Mouse (Mus musculus): ENCODE measurements around the gene Igsf21. TPM values are rescaled to one million over a fixed set of nuclear protein-coding genes. Genes with fewer than 3 reads are reported as not detected.

Gene Igsf21
- total RNA-seq, 4 experiments from 2014 or later, result 0.22 to 0.48 TPM; not detected in 2

DNA sequence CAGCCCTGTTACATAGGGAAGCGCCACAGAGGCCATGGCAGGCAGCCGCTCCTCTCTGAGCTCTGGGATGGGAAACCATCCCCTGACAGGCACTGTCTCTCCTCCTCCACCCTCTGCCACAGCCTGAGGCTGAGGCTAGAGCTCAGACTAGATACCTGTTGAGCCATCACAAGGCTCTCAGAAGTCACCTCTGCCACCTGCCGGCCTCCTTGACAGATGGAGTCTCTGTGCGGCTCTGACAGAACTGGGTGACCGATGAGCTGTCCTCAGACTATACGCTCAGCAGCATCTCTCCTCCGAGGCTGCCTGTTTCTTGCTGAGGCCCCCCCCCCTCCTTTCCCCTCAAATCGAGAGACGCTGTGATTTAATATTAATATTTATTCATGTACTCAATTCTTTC is 49.9 kb downstream of the Igsf21 start:
- no peak for DNase-seq (ENCODE audit: low spot score in 2 of 2)

DNA sequence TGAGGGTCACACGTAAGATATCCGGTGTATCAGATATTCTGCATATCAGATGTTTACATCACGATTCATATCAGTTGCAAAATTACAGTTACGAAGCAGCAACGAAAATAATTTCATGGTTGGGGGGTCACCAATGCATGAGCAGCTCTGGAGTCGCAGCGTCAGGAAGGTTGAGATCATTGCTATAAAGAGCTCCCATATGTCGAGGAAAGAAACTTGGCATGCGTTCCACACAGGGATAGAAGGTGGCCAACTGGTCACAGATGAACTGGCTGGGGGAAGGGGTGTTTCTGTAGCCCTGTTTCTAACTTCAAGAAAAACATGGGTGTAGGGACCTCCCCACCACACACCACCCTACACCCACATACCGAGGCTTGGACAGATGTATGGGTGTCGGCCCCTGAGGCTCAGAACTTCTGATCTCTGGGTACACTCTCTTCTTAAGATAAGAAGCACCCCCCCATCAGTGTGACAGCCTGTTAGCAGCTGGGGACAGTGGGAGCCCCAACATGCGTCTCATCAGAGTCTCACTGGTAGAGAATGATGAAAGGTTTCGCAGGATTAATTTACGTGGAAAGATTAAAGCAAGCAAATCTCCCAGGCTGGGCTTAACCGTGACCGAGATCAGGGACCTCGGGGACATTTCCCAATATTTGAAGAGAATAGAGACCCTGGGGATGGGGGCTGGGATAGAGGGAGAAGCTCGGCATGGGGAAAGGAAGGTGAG is 54.1 kb downstream of the Igsf21 start:
- DNase-seq (ENCODE audit: low spot score in 2 of 2), result no peak

DNA sequence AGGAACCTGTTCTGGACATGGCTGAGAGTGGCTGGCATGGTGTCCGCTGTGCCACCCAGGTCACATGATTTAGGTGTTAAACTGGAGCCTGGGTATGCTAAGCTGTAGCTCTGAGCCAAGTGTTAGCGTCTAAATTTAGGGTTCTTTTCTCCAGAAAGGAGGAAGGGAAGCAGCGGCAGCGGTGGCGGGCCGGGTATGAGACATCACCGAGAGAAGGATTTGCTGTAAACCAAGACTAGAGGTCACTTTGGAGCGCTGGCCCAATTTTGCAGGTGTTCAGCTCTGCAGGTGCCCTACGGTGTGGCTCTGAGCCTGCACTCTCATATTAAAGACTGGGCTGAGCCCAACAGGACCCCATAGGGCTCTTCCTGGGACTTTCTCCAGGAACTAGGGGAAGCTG is 57.0 kb downstream of the Igsf21 start:
- peak in 1 of 2 experiments; percentile 9 for DNase-seq (ENCODE audit: low spot score in 2 of 2)

DNA sequence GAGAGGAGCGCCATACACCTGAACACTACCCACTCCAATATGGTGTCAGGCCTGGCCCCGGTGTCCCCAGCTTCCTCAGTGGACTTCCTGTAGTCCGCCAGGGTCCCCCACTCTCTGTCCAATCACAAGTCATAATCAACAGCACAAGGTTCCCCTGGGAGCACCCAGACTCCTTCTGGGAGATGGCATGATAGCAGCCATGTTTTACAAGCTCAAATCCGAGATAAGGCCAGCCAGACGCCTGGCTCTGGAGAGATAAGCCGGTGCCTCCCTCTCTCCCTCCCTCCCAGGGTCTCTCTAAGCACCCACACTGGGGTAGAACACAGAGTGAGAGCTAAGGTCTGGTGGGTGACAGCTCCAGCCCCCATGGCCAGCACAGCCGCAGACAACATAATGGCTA is 58.0 kb downstream of the Igsf21 start:
- DNase-seq (ENCODE audit: low spot score in 2 of 2), result no peak

DNA sequence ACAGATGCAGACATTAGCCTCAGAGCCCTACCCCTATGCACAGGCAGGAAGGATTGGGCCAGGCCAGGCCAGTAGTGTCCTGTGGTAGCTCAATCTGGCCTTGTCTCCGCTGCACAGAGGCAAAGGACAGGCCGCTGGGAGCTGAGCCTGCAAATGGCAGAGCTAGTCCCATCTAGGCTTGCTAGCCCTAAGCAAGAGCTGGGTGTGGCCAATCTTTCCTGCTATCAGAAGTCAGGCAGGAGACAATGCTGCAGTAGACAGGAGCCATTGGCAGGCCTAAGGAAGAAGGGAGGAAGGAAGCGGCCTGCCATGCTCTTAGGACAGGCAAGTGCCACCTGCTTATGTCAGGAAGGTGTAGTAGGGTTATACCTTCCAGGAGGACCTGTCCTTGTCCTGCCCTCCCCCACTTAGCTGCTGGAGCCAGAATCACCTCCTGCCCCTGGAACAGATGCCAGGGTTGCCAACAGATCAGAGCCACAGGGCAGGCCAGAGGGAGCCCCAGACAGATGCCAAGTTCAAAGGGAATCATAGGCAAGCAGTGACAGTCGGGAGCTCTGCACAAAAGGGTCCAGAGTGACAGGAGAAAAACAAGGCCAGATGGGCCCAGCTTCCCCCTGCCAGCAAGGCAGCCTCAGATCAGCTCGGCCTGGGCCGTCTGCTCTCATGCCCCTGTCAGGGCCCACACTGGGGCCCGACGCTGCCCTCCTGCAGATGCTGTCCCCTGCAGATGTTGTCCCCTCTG is 59.0 kb downstream of the Igsf21 start:
- no peak for DNase-seq (ENCODE audit: low spot score in 2 of 2)

DNA sequence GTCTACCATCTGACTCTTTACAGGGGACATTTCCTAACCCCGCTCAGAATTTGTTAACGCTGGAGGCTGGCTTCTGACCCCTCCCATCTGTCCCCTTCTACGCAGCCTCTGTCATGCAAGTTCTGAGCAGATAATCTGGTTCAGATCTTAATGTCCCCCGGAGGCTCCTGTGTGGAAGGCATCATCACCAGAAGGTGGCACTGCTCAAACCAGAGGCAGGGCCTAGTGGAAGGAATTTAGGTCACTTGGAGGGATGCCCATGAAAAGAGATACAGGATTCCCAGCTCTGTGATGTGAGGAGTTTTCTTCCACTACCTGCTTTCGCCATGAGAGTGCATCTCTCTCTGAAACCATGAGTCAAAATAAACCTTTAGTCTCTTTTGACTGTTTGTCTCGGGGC is 67.0 kb downstream of the Igsf21 start:
- no peak for DNase-seq (ENCODE audit: low spot score in 2 of 2)

DNA sequence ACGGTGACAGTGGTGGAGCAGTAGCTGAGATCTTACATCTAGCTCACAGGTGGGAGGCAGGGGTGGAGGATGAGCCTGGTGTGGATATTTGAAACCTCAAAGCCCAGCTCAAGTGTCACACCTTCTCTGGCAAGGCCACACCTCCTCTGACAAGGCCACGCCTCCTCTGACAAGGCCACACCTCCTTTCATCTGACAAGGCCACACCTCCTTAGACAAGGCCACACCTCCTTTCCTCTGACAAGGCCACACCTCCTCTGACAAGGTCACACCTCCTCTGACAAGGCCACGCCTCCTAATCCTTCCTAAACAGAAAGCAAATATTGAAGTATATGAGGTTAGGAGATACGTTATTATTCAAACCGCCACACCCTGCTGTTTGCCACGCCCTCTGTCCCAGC is 69.5 kb downstream of the Igsf21 start:
- DNase-seq (ENCODE audit: low spot score in 2 of 2), result no peak

DNA sequence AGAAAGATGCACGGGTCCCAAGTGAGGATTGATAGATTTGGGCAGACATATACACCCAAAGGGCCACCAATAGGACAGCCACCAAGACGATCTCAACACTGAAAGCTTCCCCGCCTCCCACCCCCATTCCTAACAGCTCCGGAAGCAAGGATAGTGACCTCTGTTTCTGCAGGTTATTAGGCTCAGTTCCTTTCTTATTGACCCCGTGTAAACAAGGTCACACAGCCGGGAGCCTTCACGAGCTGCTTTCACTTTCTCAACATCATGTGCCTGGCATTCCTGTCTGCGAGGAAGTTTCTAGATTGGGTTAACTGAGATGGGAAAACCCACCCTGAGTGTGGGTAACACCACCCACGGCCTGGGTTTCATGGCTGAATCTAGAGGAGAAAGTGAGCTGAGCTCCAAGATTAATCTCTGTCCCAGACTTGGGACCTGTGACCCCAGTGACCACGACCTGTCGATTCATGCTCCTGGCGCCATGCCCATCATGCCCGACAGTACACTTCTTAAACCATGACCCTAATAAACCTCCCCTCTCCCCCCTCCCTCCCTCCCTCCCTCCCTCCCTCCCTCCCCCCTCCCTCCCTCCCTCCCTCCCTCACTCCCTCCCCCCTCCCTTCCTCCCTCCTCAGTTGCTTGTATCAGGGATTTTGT is 72.7 kb downstream of the Igsf21 start:
- no peak for DNase-seq (ENCODE audit: low spot score in 2 of 2)

DNA sequence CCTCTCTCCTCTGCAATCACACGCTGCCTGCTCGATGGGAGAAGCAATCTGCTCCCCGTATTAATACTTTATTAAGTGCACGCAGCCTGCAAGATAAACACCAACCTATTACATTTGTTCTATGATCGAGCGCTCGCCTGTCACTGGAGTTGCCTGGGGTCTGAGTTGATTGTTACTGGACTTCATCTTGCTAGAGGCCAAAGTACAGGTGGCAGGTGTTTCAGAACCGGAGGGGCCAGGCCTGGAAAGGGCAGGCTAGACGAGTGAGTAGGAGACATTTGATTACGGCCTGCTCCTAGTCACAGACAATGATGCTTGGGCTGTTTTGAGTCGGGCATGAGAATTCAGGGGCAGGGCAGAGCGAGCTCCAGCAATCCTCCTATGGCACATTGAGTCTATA is 73.5 kb downstream of the Igsf21 start:
- DNase-seq (ENCODE audit: low spot score in 2 of 2), result no peak

DNA sequence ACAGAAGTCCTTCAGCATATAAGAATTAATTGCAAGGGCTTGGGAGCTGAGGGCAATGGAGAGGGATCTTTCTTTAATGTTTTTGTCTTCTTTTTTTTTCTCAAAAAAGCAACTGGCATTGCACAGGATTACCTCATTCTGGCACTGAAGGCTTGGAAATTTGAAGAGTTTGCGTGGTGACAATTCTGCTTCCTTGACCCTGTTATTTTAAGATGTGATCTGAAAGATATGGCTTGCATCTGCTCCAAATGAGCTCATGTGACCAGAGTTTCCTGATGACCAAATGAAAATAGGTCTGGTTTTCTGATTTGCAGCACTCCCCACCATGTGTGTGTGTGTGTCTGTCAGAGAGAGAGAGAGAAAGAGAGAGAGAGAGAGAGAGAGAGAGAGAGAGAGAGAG is 74.7 kb downstream of the Igsf21 start:
- DNase-seq (ENCODE audit: low spot score in 2 of 2), result no peak

DNA sequence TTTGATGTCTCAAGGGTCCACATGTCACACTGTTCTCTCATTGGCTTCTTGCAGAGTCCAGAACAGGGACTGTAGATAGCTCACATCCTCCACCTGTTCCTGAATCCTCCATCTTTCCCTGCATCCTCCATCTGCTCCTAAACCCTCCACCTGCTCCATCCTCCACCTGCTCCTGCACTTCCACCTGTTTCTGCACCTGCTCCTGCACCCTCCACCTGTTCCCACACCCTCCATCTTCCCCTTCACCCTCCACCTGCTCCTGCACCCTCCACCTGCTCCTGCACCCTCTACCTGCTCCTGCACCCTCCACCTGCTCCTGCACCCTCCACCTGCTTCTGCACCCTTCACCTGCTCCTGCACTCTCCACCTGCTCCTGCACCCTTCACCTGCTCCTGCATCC is 75.4 kb downstream of the Igsf21 start:
- no peak for DNase-seq (ENCODE audit: low spot score in 2 of 2)

DNA sequence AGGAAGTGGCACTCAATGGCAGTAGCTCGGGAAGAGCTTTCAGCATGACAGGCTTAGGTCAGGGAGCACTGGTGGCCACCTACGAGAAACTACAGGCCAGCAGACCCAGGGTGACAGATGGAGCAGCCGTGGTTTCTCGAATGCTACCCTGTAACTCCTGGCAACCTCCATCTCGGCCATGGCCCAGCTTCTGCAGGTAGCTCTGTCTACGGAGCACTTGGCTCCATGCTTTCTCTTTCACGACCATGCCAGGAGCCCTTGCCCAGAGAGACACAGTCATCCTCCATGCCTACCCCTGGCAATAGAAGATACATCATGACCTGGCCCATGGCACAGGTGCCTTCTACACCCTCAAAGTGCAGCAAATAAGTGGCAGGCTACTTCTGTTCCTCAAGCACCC is 80.7 kb downstream of the Igsf21 start:
- no peak for DNase-seq (ENCODE audit: low spot score in 2 of 2)

DNA sequence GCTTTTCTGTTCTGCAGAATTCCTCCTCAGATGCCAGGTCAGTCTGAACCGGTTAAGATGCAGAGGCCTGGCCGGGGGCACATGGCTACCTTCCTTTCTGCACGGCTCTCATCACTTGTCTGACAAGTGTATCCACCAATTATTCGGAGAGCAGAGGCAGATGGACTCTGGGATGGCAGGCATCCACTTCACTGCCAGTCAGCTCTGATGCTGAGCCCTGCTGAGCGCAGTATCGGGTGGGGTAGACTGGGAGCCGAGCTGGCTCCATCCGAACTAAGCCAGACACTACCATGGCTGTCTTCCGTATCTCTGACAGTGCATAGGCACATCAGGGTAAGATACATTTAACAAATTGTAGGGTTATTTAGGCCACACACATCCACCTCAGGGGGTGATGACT is 81.9 kb downstream of the Igsf21 start:
- DNase-seq (ENCODE audit: low spot score in 2 of 2), result no peak

DNA sequence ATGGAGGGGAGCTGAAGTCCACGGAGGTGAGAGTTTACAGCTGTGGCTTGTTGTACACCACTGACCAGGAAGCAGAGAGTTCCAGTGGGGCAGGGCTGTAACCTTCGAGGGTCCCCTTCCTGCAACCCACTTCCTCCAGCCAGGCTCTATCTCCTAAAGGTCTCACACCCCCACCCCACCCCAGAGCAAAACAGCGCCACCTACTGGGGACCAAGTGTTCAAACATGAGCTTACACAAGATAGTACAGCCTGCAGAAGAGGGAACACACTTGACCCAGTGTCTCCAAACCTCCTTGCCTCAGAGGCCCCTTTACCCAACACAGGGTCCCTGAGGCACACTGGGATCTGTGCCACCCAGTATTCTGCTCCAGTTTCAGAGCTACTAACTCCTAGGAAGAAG is 87.0 kb downstream of the Igsf21 start:
- no peak for DNase-seq (ENCODE audit: low spot score in 2 of 2)

DNA sequence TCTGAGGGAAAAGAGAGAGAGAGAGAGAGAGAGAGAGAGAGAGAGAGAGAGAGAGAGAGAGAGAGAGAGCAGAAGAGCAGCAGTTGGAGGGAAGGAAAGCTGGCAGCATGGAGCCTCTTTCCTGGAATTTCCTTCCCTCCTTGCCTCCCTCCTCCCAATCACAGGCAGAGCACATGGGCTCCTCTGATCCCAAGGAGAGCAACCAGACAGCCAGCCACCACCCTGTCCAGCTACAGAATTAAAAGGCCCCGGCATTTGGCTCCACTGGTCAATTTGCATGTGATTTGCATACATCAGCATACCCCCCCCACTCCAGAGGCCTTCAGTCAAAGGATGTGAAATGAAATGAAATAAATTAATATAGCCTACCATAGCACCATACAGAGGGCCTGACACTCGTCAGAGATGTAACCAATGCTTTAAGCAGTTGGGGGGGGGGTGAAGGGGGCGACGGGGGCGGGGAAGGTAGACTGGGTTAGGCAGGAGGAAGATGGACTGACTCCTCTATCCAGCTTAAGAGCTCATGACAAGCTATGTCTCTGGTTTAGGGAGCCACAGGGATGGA is 91.6 kb downstream of the Igsf21 start:
- DNase-seq (ENCODE audit: low spot score in 2 of 2), result no peak

DNA sequence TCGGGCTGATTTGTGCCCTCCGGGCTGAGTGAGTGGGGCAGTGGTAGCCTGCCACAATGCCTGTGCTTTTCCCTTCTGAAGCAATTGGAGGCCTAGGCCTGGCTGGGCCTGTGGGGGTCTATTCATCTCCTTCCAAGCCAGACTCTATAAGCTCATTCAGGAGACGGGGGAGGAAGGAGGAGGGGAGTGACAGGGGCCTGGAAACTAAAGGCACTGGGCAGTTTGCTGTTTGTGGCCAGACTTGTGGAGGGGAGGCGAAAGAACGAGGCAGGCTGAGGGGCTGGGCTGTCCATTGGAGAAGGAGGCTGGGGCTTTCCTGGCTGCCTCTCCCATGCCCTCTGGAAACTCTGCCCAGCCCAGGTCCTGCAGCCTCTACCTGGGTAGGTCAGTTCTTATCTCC is 92.1 kb downstream of the Igsf21 start:
- DNase-seq (ENCODE audit: low spot score in 2 of 2), result no peak

DNA sequence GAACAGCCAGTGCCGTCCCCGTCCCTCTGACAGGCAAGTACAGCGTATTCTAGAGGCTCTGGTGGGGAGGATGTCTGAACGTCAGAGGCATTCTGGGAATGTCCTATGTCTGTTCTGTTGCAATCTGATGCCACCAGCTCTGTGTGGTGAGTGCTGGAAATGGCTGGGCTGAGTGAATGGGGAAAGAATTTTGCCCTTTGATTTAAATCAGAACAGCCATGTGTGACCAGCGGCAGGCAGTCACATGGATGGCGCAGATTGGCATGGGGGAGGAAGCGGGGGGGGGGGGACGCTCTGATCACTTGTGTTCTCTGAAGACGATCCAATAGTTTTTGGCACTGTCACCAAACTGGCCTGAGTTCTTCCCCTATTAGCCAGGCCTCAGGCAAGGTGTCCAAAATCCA is 92.9 kb downstream of the Igsf21 start:
- no peak for DNase-seq (ENCODE audit: low spot score in 2 of 2)

DNA sequence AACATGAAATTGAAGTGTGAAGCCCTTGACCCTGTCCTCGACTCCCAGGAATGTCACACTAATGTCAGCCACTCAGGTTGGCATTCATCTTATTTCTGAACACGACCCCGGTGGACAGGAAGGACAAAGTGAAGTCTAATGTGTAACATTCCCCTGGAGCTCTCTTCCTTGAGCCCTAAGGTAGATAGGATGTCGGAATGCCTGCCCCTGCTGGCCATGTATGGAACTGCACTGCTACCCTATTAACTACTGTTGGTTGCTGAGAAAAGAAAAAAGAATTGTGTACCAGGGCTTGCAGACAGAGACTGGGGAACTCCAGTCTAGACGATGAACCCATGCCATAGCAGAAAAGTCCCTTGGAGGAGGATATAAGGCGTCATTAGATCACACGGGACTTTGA is 93.5 kb downstream of the Igsf21 start:
- DNase-seq (ENCODE audit: low spot score in 2 of 2), result peak in 1 of 2 experiments; percentile 7

DNA sequence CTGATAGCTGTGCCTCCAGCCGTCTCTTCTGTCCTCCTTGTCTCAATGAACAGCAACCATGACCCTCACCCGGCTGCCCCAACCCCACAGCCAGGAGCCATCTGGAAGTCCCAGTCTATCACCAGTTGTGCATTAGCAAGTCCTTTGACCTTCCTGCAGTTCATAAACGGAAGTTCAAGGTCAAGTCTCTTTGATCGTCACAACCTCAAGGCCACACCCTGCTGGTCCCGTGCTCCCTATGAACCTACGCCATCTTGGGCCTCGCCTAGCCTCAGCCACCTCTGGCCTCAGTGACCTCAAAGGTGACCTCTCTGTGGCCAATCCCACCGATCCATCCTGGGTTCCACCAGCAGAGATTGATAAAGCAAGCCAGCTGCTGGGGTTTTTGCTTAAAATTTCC is 96.9 kb downstream of the Igsf21 start:
- DNase-seq (ENCODE audit: low spot score in 2 of 2), result no peak

DNA sequence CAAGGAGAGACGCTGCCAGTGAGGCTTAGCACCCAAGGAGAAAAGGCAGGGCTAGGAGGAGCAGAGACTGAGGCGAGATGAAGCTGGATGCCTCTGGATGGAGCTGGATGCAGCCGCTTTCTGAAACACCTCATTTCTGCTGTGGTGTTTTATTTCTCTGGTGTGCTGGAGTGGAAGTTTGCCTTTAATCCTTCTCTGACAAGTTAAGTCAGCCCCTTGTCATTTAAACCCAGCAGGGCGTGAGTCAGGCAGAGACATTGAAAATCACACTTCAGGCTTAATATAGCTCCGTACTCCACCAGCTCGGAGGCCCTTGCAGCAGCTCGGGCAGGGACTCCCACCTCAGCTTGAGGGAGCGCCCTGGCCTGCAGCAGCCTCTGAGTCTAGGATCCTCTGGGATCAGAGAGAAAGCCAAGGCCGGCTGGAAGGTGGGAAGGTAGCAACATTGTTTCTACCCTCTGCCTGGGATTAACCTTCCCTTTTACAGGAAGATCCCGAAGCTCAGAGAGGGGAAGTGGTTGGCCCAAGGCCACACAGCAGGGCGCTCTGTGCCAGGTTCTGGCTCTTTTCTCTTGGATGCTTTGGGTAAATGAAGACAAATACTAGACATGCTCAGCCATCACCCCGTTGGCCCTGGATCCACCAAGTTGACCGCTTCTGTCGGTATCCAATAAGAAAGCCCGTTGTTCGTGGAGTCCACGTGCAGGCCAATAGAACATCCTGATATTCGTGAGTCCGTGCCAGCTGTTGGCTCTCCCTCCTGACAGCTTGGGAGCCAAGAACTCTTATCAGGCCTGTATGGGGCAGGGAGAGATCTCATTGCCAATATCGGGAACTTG is 98.5 kb downstream of the Igsf21 start:
- no peak for DNase-seq (ENCODE audit: low spot score in 2 of 2)

DNA sequence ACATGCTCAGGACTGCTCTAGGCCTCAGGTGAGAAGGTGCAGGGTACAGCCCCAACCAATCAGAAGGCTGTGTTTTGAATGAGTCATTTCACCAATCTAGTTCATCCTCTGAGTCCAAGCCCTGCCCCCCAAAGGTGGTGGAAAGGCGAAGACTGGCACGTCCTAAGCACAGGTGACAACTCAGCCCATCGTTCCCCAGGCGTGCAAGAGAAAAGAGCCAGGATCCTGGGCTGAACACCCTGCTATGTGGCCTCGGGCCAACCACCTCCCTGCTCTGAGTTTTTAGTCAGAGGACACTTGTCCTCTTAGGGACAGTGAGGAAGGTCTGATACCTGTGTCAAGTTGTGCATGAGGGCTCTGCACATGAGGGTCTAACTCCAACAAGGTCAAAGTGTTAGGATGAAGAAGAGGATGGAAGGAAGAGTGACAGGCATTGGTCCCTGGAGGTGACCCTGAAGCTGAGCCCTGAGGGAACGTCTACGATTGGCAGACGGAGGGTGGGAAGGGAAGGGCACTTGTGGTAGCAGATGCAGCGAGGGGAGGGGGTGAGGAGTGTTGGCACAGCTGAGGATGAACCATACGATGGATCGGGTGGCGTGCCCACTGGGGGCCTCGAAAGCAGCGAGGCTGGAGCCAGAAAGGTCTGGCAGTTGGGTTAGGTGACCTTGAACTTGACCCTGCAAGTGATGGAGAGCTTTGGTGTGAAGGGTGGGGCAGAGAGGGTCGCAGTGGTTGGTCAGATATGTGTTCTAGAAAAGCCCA is 99.3 kb downstream of the Igsf21 start:
- DNase-seq (ENCODE audit: low spot score in 2 of 2), result no peak

Data from gastrocnemius, adult 8-10 months (tissue).